Mouse (Mus musculus): ENCODE results near the gene Vps45. TPM values are rescaled to one million over a fixed set of nuclear protein-coding genes. Genes with fewer than 3 reads are reported as not detected.
"Not testable (repeated sequence)": the region's sequence is repeated elsewhere in the genome, so short reads cannot be mapped to it uniquely, and the experiment has no call there.

Vps45 gene
- polyA plus RNA-seq, 1 experiment from 2014 or later = 25.9 TPM

GRCm38 (mm10) chr3:96065147-96065546 is 6.9 kb upstream of the Vps45 start:
- Histone ChIP-seq H3K79me2 (ENCODE audit: inconsistent target) (no peaks in the 10 kb centered on the region), H3K36me3 (ENCODE audit: inconsistent target) (no peaks in the 10 kb centered on the region)
- 57% methylated on average over 4 of the region's 4 CpGs for WGBS (ENCODE audit: missing documents)

GRCm38 (mm10) chr3:96064217-96064616 is 6.0 kb upstream of the Vps45 start:
- Histone ChIP-seq H3K79me2 (ENCODE audit: inconsistent target) (no peaks in the 10 kb centered on the region), H3K36me3 (ENCODE audit: inconsistent target) (no peaks in the 10 kb centered on the region), H3K4me3 (ENCODE audit: inconsistent target) (no peak overlapping the region), H3K27ac (no peak overlapping the region)
- WGBS (ENCODE audit: missing documents) = 56% methylated on average over 3 of the region's 3 CpGs

More at GRCm38 (mm10) chr3:96065147-96065546, 6.9 kb upstream of the Vps45 start:
- no peak overlapping the region for H3K27ac ChIP-seq
- H3K4me3 ChIP-seq (ENCODE audit: inconsistent target) = no peak overlapping the region

GRCm38 (mm10) chr3:96063299-96063698 is 5.0 kb upstream of the Vps45 start:
- WGBS (ENCODE audit: missing documents) = 100% methylated on average over 2 of the region's 2 CpGs
- Histone ChIP-seq H3K36me3 (ENCODE audit: inconsistent target) (no peaks in the 10 kb centered on the region), H3K4me3 (ENCODE audit: inconsistent target) (no peak overlapping the region), H3K27ac (no peak overlapping the region), H3K79me2 (ENCODE audit: inconsistent target) (no peaks in the 10 kb centered on the region)

- Histone ChIP-seq H3K79me2 (ENCODE audit: inconsistent target) (peaks cover 24% of the 10 kb centered on the region), H3K4me3 (ENCODE audit: inconsistent target) (no peak overlapping the region), H3K27ac (no peak overlapping the region), H3K36me3 (ENCODE audit: inconsistent target) (peaks cover 4% of the 10 kb centered on the region; the same call in 1 of the 2 replicates)
- 91% methylated on average over 1 of the region's 1 CpGs for WGBS (ENCODE audit: missing documents)
Measured at GRCm38 (mm10) chr3:96060146-96060545, 1.9 kb upstream of the Vps45 start.

- WGBS (ENCODE audit: missing documents) = 1% methylated on average over 26 of the region's 26 CpGs
- Histone ChIP-seq H3K4me3 (ENCODE audit: inconsistent target) (peak overlapping the region; percentile 90), H3K36me3 (ENCODE audit: inconsistent target) (peaks cover 6% of the 10 kb centered on the region; the same call in 1 of the 2 replicates), H3K27ac (peak overlapping the region; percentile 75), H3K79me2 (ENCODE audit: inconsistent target) (peaks cover 24% of the 10 kb centered on the region)
Measured at GRCm38 (mm10) chr3:96057747-96058204, 490 bp downstream of the Vps45 start.

GRCm38 (mm10) chr3:96056031-96056430 is 2.2 kb downstream of the Vps45 start:
- peaks cover 24% of the 10 kb centered on the region for H3K79me2 ChIP-seq (ENCODE audit: inconsistent target)
- H3K27ac ChIP-seq = no peak overlapping the region
- 92% methylated on average over 4 of the region's 4 CpGs for WGBS (ENCODE audit: missing documents)

GRCm38 (mm10) chr3:96055294-96055693 is 3.0 kb downstream of the Vps45 start:
- Histone ChIP-seq H3K79me2 (ENCODE audit: inconsistent target) (peaks cover 24% of the 10 kb centered on the region), H3K27ac (no peak overlapping the region), H3K36me3 (ENCODE audit: inconsistent target) (peaks cover 10% of the 10 kb centered on the region; the same call in 1 of the 2 replicates), H3K4me3 (ENCODE audit: inconsistent target) (no peak overlapping the region)
- WGBS (ENCODE audit: missing documents) = 73% methylated on average over 6 of the region's 6 CpGs

More at GRCm38 (mm10) chr3:96056031-96056430, 2.2 kb downstream of the Vps45 start:
- H3K36me3 ChIP-seq (ENCODE audit: inconsistent target) = peaks cover 10% of the 10 kb centered on the region; the same call in 1 of the 2 replicates
- no peak overlapping the region for H3K4me3 ChIP-seq (ENCODE audit: inconsistent target)

- H3K4me3 ChIP-seq (ENCODE audit: inconsistent target) = no peak overlapping the region
- no peak overlapping the region for H3K27ac ChIP-seq
- H3K79me2 ChIP-seq (ENCODE audit: inconsistent target) = peaks cover 16% of the 10 kb centered on the region
- 53% methylated on average over 2 of the region's 2 CpGs for WGBS (ENCODE audit: missing documents)
- peaks cover 24% of the 10 kb centered on the region; the same call in 1 of the 2 replicates for H3K36me3 ChIP-seq (ENCODE audit: inconsistent target)
Measured at GRCm38 (mm10) chr3:96051839-96052238, 6.4 kb downstream of the Vps45 start.

- 91% methylated on average over 4 of the region's 4 CpGs for WGBS (ENCODE audit: missing documents)
- Histone ChIP-seq H3K36me3 (ENCODE audit: inconsistent target) (peaks cover 31% of the 10 kb centered on the region), H3K4me3 (ENCODE audit: inconsistent target) (no peak overlapping the region), H3K79me2 (ENCODE audit: inconsistent target) (peaks cover 9% of the 10 kb centered on the region), H3K27ac (no peak overlapping the region)
Measured at GRCm38 (mm10) chr3:96051186-96051585, 7.1 kb downstream of the Vps45 start.

GRCm38 (mm10) chr3:96050779-96051178 is 7.5 kb downstream of the Vps45 start:
- H3K4me3 ChIP-seq (ENCODE audit: inconsistent target) = no peak overlapping the region
- 90% methylated on average over 7 of the region's 7 CpGs for WGBS (ENCODE audit: missing documents)
- peaks cover 5% of the 10 kb centered on the region; the same call in 1 of the 2 replicates for H3K79me2 ChIP-seq (ENCODE audit: inconsistent target)
- no peak overlapping the region for H3K27ac ChIP-seq
- peaks cover 35% of the 10 kb centered on the region for H3K36me3 ChIP-seq (ENCODE audit: inconsistent target)

GRCm38 (mm10) chr3:96044559-96044958 is 13.7 kb downstream of the Vps45 start:
- H3K79me2 ChIP-seq (ENCODE audit: inconsistent target); H3K4me3 ChIP-seq (ENCODE audit: inconsistent target); H3K27ac ChIP-seq: not testable (repeated sequence)
- H3K36me3 ChIP-seq (ENCODE audit: inconsistent target) = peaks cover 45% of the 10 kb centered on the region
- 82% methylated on average over 3 of the region's 3 CpGs for WGBS (ENCODE audit: missing documents)

- no peak overlapping the region for H3K4me3 ChIP-seq (ENCODE audit: inconsistent target)
- H3K27ac ChIP-seq = no peak overlapping the region
- peaks cover 41% of the 10 kb centered on the region for H3K36me3 ChIP-seq (ENCODE audit: inconsistent target)
- WGBS (ENCODE audit: missing documents) = 88% methylated on average over 1 of the region's 1 CpGs
- no peaks in the 10 kb centered on the region for H3K79me2 ChIP-seq (ENCODE audit: inconsistent target)
Measured at GRCm38 (mm10) chr3:96043104-96043503, 15.2 kb downstream of the Vps45 start.

GRCm38 (mm10) chr3:96041079-96041478 is 17.2 kb downstream of the Vps45 start:
- Histone ChIP-seq H3K27ac (no peak overlapping the region), H3K36me3 (ENCODE audit: inconsistent target) (peaks cover 23% of the 10 kb centered on the region), H3K4me3 (ENCODE audit: inconsistent target) (no peak overlapping the region), H3K79me2 (ENCODE audit: inconsistent target) (no peaks in the 10 kb centered on the region)
- 98% methylated on average over 6 of the region's 6 CpGs for WGBS (ENCODE audit: missing documents)

GRCm38 (mm10) chr3:96040663-96041006 is 17.6 kb downstream of the Vps45 start:
- peaks cover 18% of the 10 kb centered on the region for H3K36me3 ChIP-seq (ENCODE audit: inconsistent target)
- no peak overlapping the region for H3K27ac ChIP-seq
- 94% methylated on average over 2 of the region's 2 CpGs for WGBS (ENCODE audit: missing documents)
- no peak overlapping the region for H3K4me3 ChIP-seq (ENCODE audit: inconsistent target)
- no peaks in the 10 kb centered on the region for H3K79me2 ChIP-seq (ENCODE audit: inconsistent target)

GRCm38 (mm10) chr3:96039857-96040662 is 18.2 kb downstream of the Vps45 start:
- Histone ChIP-seq H3K36me3 (ENCODE audit: inconsistent target) (peaks cover 13% of the 10 kb centered on the region; the same call in 1 of the 2 replicates), H3K79me2 (ENCODE audit: inconsistent target) (no peaks in the 10 kb centered on the region), H3K4me3 (ENCODE audit: inconsistent target) (no peak overlapping the region), H3K27ac (no peak overlapping the region)
- 89% methylated on average over 8 of the region's 9 CpGs for WGBS (ENCODE audit: missing documents)

All from macrophage (primary cell).